Mouse (Mus musculus) induced T-regulatory cell, adult 2 months (primary cell): Measurements from ENCODE around the gene Gm11037.
"Not testable (repeated sequence)": the region's sequence is repeated elsewhere in the genome, so short reads cannot be mapped to it uniquely, and the experiment has no call there.

Experiments
- DNase-seq: peaks from one replicate; pipeline ENCODE4 v3.0.0-alpha.2; 2012; ENCODE audit warnings: low read depth

The Gm11037 gene

DNA sequence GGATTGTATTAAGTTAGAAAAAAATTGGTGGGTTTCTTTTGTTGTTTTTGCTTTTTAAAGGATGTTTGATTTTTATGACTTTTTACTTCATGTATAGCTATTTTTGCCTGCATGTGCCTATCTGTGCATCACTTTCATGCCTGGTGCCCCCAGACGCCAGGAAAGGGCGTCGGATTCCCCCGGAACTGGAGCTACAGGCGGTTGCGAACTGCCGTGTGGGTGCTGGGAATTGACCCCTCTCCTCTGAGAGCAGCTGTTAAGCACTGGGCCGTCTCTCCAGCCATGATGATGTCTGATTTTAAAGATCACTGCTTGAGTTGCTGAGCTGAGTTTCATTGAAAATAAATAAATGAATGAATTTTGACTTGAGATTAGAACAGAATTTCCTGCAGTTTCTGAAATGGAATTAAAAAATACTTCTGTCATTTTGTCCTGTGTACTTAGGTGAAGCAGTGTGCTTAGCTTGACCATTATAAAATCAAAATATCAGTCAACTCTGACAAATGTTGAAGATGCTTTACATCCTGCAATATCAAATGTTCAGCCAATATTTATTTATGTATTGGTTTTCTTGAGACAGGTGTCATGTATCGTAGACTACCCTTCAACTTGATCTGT lies at the start of gene Gm11037:
Gm11037 (plus strand) TSS at position 568 of the 618 bp plus-strand sequence.
- no peak for DNase-seq

DNA sequence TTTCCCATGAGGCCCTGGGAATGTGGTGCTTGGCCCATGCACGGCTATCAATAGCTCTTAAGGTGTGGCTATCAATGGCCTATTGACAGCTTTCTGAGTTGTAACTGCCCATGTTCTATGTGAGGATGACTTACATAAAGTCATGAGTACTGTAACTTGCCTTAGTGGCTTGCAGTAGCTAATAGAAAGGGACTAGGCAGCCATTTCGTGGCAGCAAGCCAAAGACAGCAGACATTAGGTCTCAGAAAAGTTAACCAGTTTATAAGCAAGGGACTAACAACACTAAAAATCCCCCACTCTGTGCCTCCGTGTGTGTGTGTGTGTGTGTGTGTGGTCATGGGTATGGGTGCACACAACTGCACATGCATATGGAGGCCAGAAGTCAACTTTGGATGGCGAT lies 49.1 kb upstream of the Gm11037 start:
- no peak for DNase-seq

DNA sequence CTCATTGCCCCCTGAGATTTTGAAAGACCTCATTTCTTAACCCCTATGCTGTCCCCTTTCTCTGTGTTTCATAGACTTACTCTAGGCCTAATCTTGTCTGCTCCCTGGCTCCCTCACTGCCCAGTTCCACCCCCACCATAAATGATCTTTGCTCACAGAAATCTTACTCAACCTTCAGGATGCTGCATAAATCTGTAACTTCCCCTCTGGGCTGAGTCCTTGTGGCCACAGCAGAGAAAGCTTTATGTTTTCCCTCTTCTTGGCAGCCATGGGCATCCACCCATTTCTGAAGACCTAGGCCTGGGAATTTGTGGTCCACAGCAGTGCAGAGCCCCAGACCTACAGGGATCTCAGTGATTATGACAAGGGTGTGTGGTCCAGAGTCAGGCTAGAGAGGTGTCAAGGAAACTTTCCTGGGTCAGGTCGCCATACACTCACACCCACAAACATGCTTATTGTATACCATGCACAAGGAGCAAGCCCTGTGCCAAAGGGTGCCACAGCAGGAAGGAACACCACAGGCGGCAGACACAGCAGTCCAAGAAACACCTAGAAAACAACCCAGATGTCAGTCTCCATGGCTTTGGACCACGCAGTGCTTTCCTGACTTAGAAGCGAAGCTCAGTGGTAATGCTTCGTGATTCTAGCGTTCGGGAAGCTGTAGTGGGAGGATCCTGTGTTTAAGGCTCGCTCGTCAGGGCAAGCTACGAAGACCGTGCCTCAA lies 46.5 kb upstream of the Gm11037 start, which contains the start of gene Siglec1:
Siglec1 (minus strand) TSS at position 99 of the 724 bp plus-strand sequence.
- no peak for DNase-seq

DNA sequence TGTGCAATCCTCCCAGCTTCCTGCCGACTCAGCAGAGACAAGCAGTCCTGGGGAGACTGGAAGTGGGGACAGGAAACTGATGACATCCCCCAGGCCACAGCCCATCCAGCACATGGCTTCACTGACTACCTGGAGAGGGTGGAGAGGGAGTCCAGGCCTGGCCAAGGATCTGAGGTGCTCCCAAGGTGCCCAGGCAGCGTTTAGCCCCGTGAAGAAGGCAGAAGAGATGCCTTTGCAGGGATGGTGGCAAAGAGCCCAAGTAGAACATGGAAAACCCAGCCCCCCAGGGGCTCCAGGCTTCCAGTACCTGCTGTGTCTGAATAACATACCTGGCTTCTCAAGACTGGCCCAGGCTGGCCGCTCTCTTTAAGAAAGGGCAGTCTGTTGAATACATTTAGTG lies 44.7 kb upstream of the Gm11037 start:
- no peak for DNase-seq

DNA sequence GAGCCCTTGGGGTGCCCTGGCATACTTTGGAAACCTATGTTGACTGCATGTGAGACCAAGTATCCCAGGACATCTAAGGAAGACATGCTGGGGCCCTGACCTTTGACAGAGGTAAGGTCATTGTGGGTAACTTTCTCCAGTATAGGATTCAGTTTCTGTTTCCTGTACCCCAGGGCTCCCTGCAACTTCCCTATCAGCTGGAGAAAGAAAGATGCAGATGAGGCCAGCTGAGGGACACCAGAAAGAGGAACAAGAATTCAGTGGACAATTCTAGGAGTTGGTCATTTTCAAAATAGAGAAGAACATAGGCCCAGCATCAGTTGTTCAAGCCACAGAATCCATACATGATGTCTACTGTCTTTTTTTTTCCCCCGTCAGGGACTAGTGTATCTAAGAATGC lies 43.7 kb upstream of the Gm11037 start:
- no peak for DNase-seq

DNA sequence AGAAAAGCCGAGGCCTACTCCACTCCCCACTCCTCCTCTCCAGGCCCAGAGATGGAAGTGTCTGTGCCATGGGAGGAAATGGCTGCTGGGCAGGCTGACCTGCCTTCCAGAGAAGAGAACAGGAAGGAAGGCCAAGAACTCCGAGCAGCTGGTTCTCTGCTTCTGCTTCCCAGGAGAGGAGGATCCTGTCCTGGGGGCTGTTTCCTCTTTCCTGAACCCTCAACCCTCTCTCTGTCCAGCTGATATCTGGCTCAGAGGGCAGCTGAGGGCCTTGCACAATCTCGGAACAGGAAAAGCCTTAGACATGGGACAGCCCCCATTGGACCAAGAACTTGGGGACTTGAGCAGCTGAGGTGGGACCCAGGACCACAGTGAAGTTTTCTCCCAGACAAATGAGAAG lies 42.4 kb upstream of the Gm11037 start:
- DNase-seq = no peak

DNA sequence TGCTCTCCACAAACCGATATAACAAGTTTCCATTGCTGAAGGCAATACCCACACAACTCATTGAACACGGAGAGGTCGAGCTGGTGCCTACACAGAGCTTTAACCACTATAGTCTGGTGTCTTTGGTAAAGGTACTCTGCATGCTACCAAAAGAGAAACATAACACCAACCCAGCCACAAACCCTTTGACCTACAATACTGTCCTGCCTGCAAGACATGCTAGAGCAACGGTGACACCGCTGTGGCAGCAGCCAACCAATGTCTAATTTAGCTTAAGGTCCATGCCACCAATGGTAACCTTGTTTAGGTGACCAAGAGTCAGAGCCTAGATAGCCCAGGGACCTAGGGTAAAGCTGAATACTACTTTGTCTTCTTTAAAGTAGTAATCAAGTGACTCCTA lies 39.7 kb upstream of the Gm11037 start:
- DNase-seq = no peak

DNA sequence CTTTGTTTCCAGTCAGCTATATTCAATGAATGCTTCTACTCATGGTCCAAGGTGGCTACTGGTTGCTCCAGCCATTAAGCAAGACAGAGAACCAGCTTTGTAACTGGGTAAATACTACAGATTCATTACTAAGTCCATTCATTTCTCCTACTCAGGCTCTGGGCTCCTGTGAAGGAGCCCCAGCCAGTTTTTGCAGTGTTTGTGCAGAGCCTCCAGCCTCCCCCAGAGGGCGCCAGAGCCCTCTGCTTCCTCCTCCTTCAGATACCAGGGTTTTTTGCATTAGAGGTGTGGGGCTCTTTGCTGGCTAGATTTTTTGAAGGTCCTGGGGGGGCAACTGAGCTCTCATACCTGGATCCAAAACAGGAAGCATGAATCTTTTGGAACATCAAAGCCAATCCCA lies 38.5 kb upstream of the Gm11037 start:
- peak; percentile 85 for DNase-seq

DNA sequence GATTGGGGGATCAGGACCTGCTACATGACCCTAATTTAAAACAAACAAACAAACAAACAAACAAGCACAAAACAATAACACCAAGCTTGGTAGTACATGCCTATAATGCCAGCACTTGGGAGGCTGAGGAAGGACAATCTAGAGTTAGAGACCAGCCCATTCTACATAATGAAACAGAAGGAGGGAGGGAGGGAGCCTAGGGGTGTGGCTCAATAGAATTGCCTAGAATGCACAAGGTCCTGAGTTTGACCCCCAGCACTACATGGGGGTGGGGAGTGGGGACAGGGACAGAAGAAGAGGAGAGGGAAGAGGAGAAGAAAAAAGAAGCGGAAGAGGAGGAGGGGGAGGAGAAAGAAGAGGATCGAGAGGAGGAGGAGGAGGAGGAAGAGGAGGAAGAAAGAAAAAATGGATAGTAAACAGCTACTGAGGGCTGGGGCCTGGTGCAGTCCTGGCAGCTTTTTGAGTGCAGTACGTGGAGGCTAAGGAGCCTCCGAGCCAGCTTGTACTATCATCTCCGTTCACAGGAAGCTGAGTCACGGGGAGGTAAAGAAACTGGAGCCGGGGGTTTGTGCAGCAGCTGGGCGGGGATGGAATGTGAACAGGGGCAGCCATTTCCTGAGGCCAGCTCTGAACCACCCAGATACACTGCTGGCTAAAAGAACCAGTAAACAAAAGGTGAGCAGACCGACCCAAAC lies 37.0 kb upstream of the Gm11037 start:
- DNase-seq = peak; percentile 30

DNA sequence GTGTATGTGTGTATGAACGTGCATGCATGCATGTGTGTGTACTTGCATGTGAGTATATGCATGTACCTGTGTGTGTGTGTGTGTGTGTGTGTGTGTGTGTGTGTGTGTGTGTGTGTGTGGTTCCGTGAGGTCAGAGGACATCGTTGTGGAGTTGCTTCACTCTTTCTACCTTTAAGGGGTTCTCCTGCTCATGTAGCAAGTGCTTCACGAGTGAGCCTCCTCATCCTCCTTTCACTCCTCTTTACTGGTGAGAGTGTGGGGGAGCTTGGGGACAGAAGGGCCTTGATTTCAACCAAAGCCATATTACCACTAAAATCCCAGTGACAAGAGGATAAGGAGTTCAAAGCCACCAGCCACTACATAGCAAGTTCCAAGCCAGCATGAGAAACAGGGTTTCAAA lies 36.2 kb upstream of the Gm11037 start:
- DNase-seq = no peak

DNA sequence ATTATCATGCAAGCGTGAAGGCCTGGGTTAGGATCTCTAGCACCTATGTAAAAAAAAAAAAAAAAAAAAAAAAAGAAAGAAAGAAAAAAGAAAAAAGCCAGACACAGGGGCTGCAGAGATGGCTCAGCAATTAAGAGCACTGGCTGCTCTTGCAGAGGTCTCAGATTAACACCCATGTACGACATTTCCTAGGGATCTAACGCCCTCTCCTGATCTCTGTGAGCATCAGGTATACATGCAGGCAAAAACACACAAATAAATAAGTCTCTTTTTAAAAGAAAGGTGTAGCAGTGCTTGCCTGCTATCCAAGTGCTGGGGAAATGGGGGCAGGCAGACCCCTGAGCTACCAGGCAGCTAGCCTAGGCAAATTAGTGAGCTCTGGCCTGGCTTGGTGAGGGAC lies 31.8 kb upstream of the Gm11037 start:
- DNase-seq = no peak

DNA sequence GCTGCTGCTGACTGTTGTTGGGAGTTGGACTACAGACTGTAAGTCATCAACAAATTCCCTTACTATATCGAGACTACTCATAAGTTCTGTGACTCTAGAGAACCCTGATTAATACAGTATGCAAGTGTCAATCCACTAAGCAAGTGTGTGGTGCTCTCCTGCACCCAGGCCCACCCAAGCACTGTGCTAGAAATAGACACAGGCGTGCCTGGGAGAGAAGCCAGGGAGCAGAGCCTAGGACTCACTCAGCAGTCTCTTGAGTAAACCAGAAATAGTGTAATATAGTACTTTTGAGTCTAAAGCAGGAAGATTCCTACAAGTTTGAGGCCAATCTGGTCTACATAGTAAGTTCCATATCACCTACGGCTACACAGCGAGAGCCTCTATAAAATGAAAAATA lies 29.3 kb upstream of the Gm11037 start:
- DNase-seq = no peak

DNA sequence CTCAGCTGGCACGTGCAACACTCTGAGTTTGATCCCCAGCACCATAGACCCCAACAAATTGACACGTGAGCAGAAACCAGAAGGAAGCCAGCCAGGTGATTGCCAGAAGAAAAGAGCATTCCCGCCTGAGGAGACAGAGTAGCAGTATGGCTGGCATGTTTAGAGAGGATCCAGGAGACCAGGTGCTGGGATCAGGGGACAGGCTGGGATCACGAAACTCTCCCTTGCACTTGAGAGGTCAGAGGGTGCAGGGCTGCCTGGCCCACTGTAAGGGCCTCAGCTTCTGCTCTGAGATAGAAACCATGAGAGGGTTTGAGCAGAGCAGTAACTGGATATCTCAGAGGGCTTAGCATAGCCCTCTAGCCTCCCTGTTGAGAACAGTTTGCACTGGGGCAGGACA lies 28.2 kb upstream of the Gm11037 start:
- not testable (repeated sequence) for DNase-seq

DNA sequence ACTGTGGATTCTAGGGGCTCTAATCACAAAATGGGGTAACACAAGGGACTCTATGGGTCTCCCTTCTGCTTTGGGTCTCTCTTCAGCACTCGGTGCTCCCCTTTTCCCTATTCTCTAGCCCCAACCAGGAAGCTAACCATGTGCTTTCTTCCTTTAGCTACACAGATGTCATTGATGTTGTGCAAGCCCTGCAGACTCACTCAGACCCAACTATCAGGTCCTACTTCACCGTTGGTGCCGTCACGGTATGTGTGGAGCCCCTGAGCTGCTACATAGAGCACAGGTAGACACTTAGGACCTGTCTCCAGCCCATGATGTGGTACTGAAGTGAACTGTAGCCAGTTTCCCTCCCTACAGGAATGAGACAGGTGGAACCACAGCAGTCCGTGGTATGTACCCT lies 27.3 kb upstream of the Gm11037 start:
- no peak for DNase-seq

DNA sequence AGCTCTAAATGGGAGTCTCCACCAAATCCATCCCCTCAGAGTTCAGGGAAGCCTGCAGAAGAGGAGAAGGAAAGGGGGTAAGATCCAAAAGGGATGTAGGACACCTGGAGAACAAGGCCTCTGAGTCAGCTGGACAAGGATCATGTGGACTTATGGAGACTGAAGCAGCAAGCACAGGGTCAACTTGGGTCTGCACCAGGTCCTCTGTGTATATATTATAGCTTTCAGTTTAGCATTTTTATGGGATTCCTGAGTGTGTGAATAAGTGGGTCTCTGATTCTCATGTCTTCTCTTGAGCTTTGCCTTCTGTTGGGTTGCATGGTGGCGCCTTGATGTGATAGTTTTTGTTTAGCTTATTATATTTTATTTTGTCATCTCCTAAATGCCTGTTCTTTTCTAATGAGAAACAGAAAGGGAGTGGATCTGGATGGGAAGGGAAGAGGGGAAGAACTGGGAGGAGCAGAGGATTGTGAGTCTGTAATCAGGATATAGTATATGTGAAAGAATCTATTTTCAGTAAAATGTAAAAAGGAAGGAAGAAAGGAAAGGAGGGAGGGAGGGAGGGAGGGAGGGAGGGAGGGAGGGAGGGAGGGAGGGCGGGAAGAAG lies 14.2 kb upstream of the Gm11037 start:
- no peak for DNase-seq

DNA sequence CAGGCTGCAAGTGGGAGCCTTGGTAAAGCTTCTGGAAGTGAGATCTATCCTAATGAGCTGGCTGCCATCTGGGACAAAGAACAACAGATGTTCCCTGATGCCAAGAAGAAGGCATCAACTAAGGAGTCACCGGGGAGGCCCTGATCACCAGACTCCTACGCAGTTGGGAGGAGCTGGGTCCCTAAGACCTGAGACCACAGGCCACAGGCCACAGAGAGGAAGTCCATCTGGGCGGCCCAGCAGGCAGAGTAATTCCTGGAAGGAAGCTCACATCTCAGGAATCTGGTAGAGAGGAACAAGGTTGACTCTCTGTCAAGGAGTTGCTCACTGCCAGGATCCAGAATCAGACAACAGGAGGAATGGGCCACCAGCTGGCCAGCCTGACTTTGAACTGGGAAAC lies 9.1 kb upstream of the Gm11037 start:
- no peak for DNase-seq

DNA sequence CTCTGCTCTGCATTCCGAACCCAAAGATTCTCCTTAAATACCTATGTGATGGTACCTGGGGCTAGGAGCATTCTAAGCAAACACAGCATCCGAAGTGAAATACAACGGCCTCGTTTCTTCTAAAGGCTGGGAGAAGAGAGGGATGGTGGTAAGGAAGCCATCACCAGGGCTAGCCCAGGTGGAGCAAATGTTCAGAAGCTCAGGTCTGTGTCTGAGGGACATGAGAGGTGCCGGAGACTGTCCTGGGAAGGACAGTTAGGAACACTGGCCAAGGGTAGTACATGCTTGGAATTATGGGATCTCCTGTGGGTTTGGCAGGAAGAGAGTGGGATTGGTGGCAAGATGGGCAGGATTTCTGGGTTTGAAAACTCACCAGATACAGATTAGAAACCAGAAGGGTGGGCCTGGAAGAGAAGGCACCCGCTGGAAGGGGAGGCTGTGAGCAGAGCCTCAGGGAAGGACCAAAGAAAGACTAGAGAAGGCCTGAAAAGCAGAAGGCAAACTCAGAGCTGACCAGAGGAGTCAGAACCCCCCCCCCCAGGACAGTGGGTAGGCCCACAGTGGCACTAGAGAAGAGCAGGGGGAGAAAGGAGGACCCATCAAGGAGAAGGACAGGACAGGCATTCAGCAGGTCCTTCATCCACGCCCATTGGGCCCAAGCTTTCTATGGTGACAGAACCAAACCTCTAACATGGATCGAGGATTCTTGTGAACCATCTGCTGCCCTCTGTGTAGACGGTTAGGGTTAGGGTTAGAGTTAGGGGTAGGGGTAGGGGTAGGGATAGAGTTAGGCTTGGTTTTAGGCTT lies 7.9 kb upstream of the Gm11037 start:
- no peak for DNase-seq

DNA sequence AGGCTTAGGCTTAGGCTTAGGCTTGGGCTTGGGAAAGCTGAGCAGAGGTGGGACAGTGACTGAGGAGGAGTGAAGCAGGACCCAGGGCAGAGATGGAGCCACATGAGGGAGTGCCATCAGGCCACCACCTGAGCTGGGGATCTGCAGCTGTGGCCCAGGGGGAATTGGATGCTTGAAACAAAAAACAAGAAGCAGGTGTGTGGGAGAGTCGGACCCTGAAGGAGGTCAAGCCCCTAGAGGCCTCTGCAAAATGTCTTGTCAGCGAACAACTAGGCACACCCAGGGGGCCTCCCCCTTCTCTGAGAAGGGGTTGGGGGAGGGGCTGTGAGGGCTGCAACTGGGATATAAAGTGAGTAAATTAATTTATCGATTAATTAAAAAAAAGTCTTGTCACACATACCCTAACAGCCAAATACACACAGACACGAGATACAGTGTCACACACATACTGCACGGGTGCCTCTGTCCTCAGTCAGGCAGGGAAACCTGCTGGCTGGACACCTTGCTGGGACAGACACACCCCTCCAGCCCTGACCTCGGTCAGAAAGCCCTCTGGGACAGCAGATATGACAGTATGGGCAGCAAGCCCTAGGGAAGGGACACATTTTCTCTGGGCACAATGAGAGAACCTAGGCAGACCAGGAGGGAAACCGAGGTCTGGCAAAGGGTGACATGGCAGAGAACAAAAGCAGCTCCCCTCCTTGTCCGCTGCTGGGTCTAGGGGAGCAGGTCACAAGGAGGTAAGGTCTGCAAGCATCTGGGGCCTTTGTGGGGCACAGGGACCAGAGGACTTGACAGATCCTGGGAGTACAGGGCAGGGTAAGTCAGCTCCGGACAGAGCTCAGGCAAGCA lies 7.1 kb upstream of the Gm11037 start:
- no peak for DNase-seq

DNA sequence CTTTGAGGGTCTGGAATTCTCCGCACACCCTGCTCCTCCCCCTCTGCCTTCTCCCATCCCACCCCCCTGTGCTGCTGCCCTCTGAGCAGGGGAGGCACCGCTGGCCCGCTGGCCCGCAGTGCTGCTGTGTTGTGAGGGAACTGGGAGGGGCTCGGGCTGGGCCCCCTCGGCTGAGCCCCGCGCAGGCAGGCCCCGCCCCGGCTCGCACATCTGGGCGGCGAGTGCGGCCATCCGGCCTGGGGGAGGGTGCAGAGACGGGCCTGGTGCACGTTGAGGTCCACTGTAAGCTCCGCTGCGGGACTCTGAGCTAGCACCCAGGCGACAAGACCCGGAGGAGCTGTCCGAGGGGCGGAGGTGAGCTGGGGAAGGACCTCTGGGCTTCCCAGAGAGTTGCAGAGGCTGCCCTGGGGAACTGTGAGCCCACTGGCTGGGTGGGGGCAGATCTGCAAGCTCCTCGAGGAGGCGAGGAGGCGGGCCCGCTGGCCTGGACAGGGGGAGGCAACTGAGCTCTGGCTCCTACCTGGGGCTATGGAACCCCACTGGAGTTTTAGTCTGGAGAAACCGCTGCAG lies 6.1 kb upstream of the Gm11037 start, which contains the start of gene Hspa12b:
Hspa12b (plus strand) TSS at position 120 of the 570 bp plus-strand sequence.
- DNase-seq = no peak

DNA sequence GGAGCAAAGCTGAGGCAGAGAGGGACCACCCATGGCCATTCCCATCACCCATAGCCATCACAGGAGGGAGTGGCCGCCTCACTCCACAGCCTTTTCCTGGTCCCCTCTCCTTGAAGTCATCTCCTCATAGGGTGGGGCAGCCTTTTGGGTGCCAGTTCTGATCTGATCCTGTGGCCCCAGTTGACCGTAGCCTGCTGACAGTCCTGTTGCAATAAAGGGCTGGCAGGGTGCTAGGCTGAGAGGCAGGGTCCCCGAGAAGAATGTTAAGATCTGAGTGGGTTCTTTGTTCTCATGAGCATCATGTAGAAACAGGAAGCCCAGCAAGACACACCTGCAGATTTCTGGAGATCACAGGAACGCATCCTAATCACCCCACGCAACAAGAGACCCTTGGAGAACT lies 5.1 kb upstream of the Gm11037 start:
- DNase-seq = no peak
